Mouse (Mus musculus) thymus, postnatal 25 days (tissue): ENCODE measurements at regions not wholly inside any gene's neighbourhood (a gene's known extent, or its start where the extent isn't known, plus 50 kb on each side); places are given as distances from the start of the nearest gene placed in this dataset.
A peak's percentile ranks its signal among the peaks of the same experiment; 100 is the strongest.

Source experiments
- DNase-seq: peaks from one replicate; pipeline ENCODE4 v3.0.0; 2022

- no peak for DNase-seq
These were observed 162.4 kb upstream of the Dkk2 start for GRCm38 (mm10) chr3:131922733-131923132.

- no peak for DNase-seq
These were observed 144.2 kb upstream of the Dkk2 start for GRCm38 (mm10) chr3:131940896-131941295.

GRCm38 (mm10) chr3:131941961-131942753 is 142.9 kb upstream of the Dkk2 start:
- no peak for DNase-seq

- DNase-seq, result no peak
These were observed 141.7 kb upstream of the Dkk2 start for GRCm38 (mm10) chr3:131943436-131943835.

GRCm38 (mm10) chr3:131955771-131956170 is 129.3 kb upstream of the Dkk2 start:
- DNase-seq, result no peak

GRCm38 (mm10) chr3:131960636-131961035 is 124.5 kb upstream of the Dkk2 start:
- no peak for DNase-seq

GRCm38 (mm10) chr3:131961571-131961970 is 123.5 kb upstream of the Dkk2 start:
- no peak for DNase-seq

- no peak for DNase-seq
These were observed 122.2 kb upstream of the Dkk2 start for GRCm38 (mm10) chr3:131962870-131963269.

GRCm38 (mm10) chr3:131964952-131965351 is 120.1 kb upstream of the Dkk2 start:
- no peak for DNase-seq

GRCm38 (mm10) chr3:131965456-131966160 is 119.5 kb upstream of the Dkk2 start:
- DNase-seq, result no peak

GRCm38 (mm10) chr3:131967288-131967687 is 117.8 kb upstream of the Dkk2 start:
- no peak for DNase-seq

- no peak for DNase-seq
These were observed 114.3 kb upstream of the Dkk2 start for GRCm38 (mm10) chr3:131970827-131971226.

GRCm38 (mm10) chr3:131975940-131976628 is 109.0 kb upstream of the Dkk2 start:
- DNase-seq, result peak; percentile 3

- no peak for DNase-seq
These were observed 101.8 kb upstream of the Dkk2 start for GRCm38 (mm10) chr3:131983292-131983691.

- no peak for DNase-seq
These were observed 86.1 kb upstream of the Dkk2 start for GRCm38 (mm10) chr3:131998838-131999613.

GRCm38 (mm10) chr3:132006191-132006590 is 78.9 kb upstream of the Dkk2 start:
- no peak for DNase-seq

GRCm38 (mm10) chr3:132006912-132007311 is 78.2 kb upstream of the Dkk2 start:
- DNase-seq, result no peak

- DNase-seq, result no peak
These were observed 77.7 kb upstream of the Dkk2 start for GRCm38 (mm10) chr3:132007356-132007755.

GRCm38 (mm10) chr3:132015205-132015604 is 69.9 kb upstream of the Dkk2 start:
- no peak for DNase-seq

GRCm38 (mm10) chr3:132017485-132018261 is 67.4 kb upstream of the Dkk2 start:
- no peak for DNase-seq

GRCm38 (mm10) chr3:132018505-132018904 is 66.6 kb upstream of the Dkk2 start:
- DNase-seq, result no peak

- DNase-seq, result no peak
These were observed 63.1 kb upstream of the Dkk2 start for GRCm38 (mm10) chr3:132022032-132022431.
